Mouse (Mus musculus) ES-E14 (cell line): Measurements from ENCODE around the gene Szt2.

ENCODE experiments used
- CHD2 ChIP-seq: IDR thresholded peaks from 2 replicates; pipeline ENCODE4 v1.6.1; 2014; ENCODE audit warnings: mild to moderate bottlenecking, low read depth, low read length, inconsistent platforms
- MAFK ChIP-seq: IDR thresholded peaks from 2 replicates; pipeline ENCODE4 v1.6.1; 2014; ENCODE audit warnings: mild to moderate bottlenecking, low read depth, low read length, inconsistent platforms; ENCODE audit not compliant: insufficient read depth
- ZNF384 ChIP-seq: IDR thresholded peaks from 2 replicates; pipeline ENCODE4 v1.6.1; 2012; ENCODE audit warnings: low read depth, low read length, inconsistent platforms

- TF ChIP-seq CHD2 (no peak), MAFK (no peak), ZNF384 (no peak)
Measured at GRCm38 (mm10) chr4:118398400-118398799, 10.7 kb downstream of the Szt2 start.
